Mouse (Mus musculus): ENCODE measurements at regions not wholly inside any gene's neighbourhood (a gene's known extent, or its start where the extent isn't known, plus 50 kb on each side); places are given as distances from the start of the nearest gene placed in this dataset.

DNA sequence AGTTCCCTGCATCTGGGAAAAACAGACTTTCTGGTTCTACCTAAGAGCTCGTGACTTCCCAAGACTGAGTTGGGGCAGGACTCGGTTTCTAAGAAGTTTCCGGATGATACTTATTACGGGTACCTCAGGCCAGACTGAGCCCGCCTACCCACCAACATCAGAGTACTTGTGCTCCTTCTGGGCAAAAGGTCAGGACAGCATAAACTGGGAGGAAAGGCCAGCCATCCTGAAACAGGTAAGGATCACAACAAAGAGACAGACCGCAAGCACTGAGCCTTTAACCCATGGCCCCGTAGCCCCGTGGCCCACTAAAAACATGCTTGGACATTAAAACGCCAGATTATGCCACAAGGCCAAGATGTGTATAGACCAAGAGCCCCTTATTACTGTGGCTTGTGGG, 199.6 kb downstream of the Ttc8 start:
- DNase-seq: no peak
- WGBS: 95% methylated on average over 9 of the region's 9 CpGs
- TF ChIP-seq CTCF (IDR thresholded peaks at IDR 0.05; ENCODE audit: insufficient read depth, low read length) (no peak), POLR2A (IDR thresholded peaks at IDR 0.05; ENCODE audit: borderline replicate concordance, extremely low read depth, low read depth, low read length) (no peak)
- no peak overlapping the region for H3K4me3 ChIP-seq (replicated peaks; ENCODE audit: extremely low read depth, low read depth, low read length)
- no peaks in the 10 kb centered on the region for H3K4me1 ChIP-seq (ENCODE audit: control insufficient read depth, insufficient read depth, low read length)

DNA sequence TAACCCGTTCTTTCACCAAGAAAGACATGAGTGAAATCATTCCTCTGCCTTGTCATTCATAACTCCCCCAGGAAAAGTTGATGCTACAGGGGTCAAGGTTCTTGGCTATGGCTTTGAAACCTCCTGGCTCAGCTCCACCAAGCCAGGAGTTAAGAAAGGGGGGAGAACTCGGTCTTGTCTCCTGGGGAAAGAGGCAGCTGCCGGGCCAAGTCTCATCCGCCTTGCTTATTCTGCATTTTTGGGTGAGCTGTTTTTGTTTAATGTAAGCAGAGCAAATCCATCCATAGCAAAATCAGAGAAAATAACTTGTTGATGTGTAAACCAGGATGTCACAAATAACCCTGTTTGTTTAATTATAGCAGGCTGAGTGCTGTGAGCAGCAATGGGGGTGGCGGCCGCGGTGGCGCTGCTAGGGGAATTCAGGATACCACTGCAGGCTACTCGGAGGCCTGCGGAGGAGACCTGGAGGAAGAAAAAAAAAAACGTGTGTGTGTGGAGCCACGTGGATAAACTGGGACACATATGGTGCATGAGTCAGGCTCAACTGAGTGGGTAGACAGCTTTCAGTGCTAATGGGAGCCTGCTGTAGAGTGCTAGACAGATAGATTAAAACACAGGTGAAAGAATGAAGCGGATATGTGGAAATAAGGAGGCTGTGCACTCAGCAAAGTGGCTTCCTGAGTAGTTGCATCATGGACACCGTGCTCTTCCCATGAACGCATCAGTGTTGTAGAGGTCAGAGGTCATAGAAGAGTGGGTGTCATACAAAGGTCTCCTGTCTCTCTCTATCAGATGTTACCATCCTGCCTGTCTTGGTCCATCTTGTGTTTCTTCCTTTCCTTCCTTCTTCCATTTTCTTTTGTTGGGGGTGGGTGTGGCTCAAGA, 203.5 kb downstream of the Ttc8 start:
- TF ChIP-seq POLR2A (IDR thresholded peaks at IDR 0.05; ENCODE audit: borderline replicate concordance, extremely low read depth, low read depth, low read length): no peak
- no peak for TF ChIP-seq CTCF (IDR thresholded peaks at IDR 0.05; ENCODE audit: insufficient read depth, low read length)
- DNase-seq: no peak
- WGBS: 69% methylated on average over 15 of the region's 15 CpGs
- Histone ChIP-seq H3K4me3 (replicated peaks; ENCODE audit: extremely low read depth, low read depth, low read length) (no peak overlapping the region), H3K4me1 (ENCODE audit: control insufficient read depth, insufficient read depth, low read length) (no peaks in the 10 kb centered on the region)

- no peaks in the 10 kb centered on the region for H3K4me1 ChIP-seq (ENCODE audit: control insufficient read depth, insufficient read depth, low read length)
- no peak overlapping the region for H3K4me3 ChIP-seq (replicated peaks; ENCODE audit: extremely low read depth, low read depth, low read length)
- TF ChIP-seq POLR2A (IDR thresholded peaks at IDR 0.05; ENCODE audit: borderline replicate concordance, extremely low read depth, low read depth, low read length) (no peak), CTCF (IDR thresholded peaks at IDR 0.05; ENCODE audit: insufficient read depth, low read length) (no peak)
- no peak for DNase-seq
- 92% methylated on average over 2 of the region's 2 CpGs for WGBS
Observed at GRCm38 (mm10) chr12:99126129-99126528, 205.8 kb downstream of the Ttc8 start.
